Mouse (Mus musculus): Measurements from ENCODE around the gene Dnajb3.

Gene Dnajb3

GRCm38 (mm10) chr1:88205294-88205922 lies at the start of gene Dnajb3:
Gene Dnajb3 (minus strand): TSS chr1:88205782.
- DNase-seq (ENCODE audit: low spot score): no peak

- DNase-seq (ENCODE audit: low spot score): no peak
Observed at GRCm38 (mm10) chr1:88254793-88255465, 49.3 kb upstream of the Dnajb3 start.

- no peak for DNase-seq (ENCODE audit: low spot score)
Observed at GRCm38 (mm10) chr1:88253540-88253939, 48.0 kb upstream of the Dnajb3 start.

GRCm38 (mm10) chr1:88253106-88253505 lies 47.5 kb upstream of the Dnajb3 start:
- no peak for DNase-seq (ENCODE audit: low spot score)

- DNase-seq (ENCODE audit: low spot score): no peak
Observed at GRCm38 (mm10) chr1:88250023-88250422, 44.4 kb upstream of the Dnajb3 start.

- no peak for DNase-seq (ENCODE audit: low spot score)
Observed at GRCm38 (mm10) chr1:88249596-88249995, 44.0 kb upstream of the Dnajb3 start.

- DNase-seq (ENCODE audit: low spot score): no peak
Observed at GRCm38 (mm10) chr1:88248658-88249057, 43.1 kb upstream of the Dnajb3 start.

GRCm38 (mm10) chr1:88247660-88248059 lies 42.1 kb upstream of the Dnajb3 start:
- DNase-seq (ENCODE audit: low spot score): no peak

- no peak for DNase-seq (ENCODE audit: low spot score)
Observed at GRCm38 (mm10) chr1:88246386-88246785, 40.8 kb upstream of the Dnajb3 start.

GRCm38 (mm10) chr1:88245881-88246280 lies 40.3 kb upstream of the Dnajb3 start:
- no peak for DNase-seq (ENCODE audit: low spot score)

- DNase-seq (ENCODE audit: low spot score): no peak
Observed at GRCm38 (mm10) chr1:88243861-88244260, 38.3 kb upstream of the Dnajb3 start.

GRCm38 (mm10) chr1:88240579-88240978 lies 35.0 kb upstream of the Dnajb3 start:
- DNase-seq (ENCODE audit: low spot score): no peak

GRCm38 (mm10) chr1:88240072-88240471 lies 34.5 kb upstream of the Dnajb3 start:
- DNase-seq (ENCODE audit: low spot score): no peak

GRCm38 (mm10) chr1:88238771-88239170 lies 33.2 kb upstream of the Dnajb3 start:
- no peak for DNase-seq (ENCODE audit: low spot score)

GRCm38 (mm10) chr1:88237311-88237710 lies 31.7 kb upstream of the Dnajb3 start:
- DNase-seq (ENCODE audit: low spot score): no peak

GRCm38 (mm10) chr1:88235894-88236415 lies 30.4 kb upstream of the Dnajb3 start:
- DNase-seq (ENCODE audit: low spot score): no peak

GRCm38 (mm10) chr1:88235046-88235893 lies 29.7 kb upstream of the Dnajb3 start:
- no peak for DNase-seq (ENCODE audit: low spot score)

GRCm38 (mm10) chr1:88234646-88235045 lies 29.1 kb upstream of the Dnajb3 start:
- DNase-seq (ENCODE audit: low spot score): no peak

- DNase-seq (ENCODE audit: low spot score): no peak
Observed at GRCm38 (mm10) chr1:88234248-88234610, 28.6 kb upstream of the Dnajb3 start.

- no peak for DNase-seq (ENCODE audit: low spot score)
Observed at GRCm38 (mm10) chr1:88233421-88234247, 28.1 kb upstream of the Dnajb3 start.

- DNase-seq (ENCODE audit: low spot score): no peak
Observed at GRCm38 (mm10) chr1:88232664-88233380, 27.2 kb upstream of the Dnajb3 start.
